Mouse (Mus musculus) limb, embryonic 15.5 days (tissue): ENCODE measurements around the gene Rnase2b. TPM values are rescaled to one million over a fixed set of nuclear protein-coding genes. Genes with fewer than 3 reads are reported as not detected.
"Not testable (repeated sequence)": the region's sequence is repeated elsewhere in the genome, so short reads cannot be mapped to it uniquely, and the experiment has no call there.

Source experiments
- ATAC-seq: fragments of 200-750 bp; cut with Nextera tagmentation; 2 replicates; pipeline ENCODE4 v1.8.0; 2017; ENCODE audit warnings: low read depth, moderate TSS enrichment; ENCODE audit not compliant: insufficient number of reproducible peaks, low FRiP score, low TSS enrichment
- H3K27ac ChIP-seq: fragments of 300-500 bp; sonication (generic); 2 replicates; pipeline ENCODE4 v1.5.1; 2015; ENCODE audit warnings: moderate library complexity, mild to moderate bottlenecking, inconsistent platforms
- H3K27me3 ChIP-seq: fragments of 300-500 bp; sonication (generic); 2 replicates; pipeline ENCODE4 v1.6.1; 2015; ENCODE audit warnings: inconsistent platforms
- H3K36me3 ChIP-seq: fragments of 300-500 bp; sonication (generic); 2 replicates; pipeline ENCODE4 v1.6.1; 2015; ENCODE audit warnings: inconsistent platforms
- H3K4me1 ChIP-seq: fragments of 300-500 bp; sonication (generic); 2 replicates; pipeline ENCODE4 v1.6.1; 2015; ENCODE audit warnings: inconsistent platforms
- H3K4me2 ChIP-seq: fragments of 300-500 bp; sonication (generic); 2 replicates; pipeline ENCODE4 v1.6.1; 2015; ENCODE audit warnings: mild to moderate bottlenecking, inconsistent platforms
- H3K4me3 ChIP-seq: fragments of 300-500 bp; sonication (generic); 2 replicates; pipeline ENCODE4 v1.5.1; 2015; ENCODE audit warnings: mild to moderate bottlenecking, inconsistent platforms
- H3K9ac ChIP-seq: fragments of 300-500 bp; sonication (generic); 2 replicates; pipeline ENCODE4 v1.6.1; 2015; ENCODE audit warnings: inconsistent platforms
- H3K9me3 ChIP-seq: fragments of 300-500 bp; sonication (generic); 2 replicates; pipeline ENCODE4 v1.6.1; 2016; ENCODE audit warnings: inconsistent platforms
- WGBS: fragments of 180-500 bp; shearing (Covaris S2); methylation state at CpG from one replicate; pipeline ENCODE4 v1.1.7; 2015; 5-methylcytosine and 5-hydroxymethylcytosine counted together
- polyA plus RNA-seq: library from polyadenylated mRNA; unstranded; fragments of >200 nt; fragmentation: Nextera tagmentation; extraction: Ambion mirVana; gene quantifications from 2 replicates; pipeline ENCODE4 v1.2.1, GENCODE M21; 2015

Gene Rnase2b
- polyA plus RNA-seq, result not detected in 2 replicates

DNA sequence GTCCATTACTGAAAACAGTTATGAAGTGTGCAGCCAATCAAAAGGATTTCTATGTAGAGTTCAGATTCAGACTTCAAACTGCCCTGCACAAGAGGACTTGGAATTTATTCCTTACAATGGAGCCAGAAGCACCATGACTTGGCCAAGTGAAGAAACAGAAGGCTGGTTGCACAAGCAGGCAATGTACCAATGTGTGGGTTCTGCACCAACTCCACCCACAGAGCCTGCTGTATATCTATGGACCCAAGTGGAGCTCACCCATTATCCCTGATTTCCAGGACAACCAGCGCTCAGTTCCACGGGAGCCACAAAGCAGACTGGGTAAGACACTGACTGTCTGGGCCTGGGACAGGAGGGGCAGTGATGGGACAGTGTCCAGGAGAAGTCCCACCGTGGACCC, at the start of gene Rnase2b:
TSS of gene Rnase2b (plus strand) at position 285 of the 400 bp plus-strand sequence.
- H3K27ac ChIP-seq, H3K27me3 ChIP-seq, H3K9ac ChIP-seq, H3K4me2 ChIP-seq, ATAC-seq, H3K4me1 ChIP-seq, H3K36me3 ChIP-seq, H3K9me3 ChIP-seq, H3K4me3 ChIP-seq: not testable (repeated sequence)
- WGBS, result 98% methylated on average over 3 of the region's 3 CpGs

DNA sequence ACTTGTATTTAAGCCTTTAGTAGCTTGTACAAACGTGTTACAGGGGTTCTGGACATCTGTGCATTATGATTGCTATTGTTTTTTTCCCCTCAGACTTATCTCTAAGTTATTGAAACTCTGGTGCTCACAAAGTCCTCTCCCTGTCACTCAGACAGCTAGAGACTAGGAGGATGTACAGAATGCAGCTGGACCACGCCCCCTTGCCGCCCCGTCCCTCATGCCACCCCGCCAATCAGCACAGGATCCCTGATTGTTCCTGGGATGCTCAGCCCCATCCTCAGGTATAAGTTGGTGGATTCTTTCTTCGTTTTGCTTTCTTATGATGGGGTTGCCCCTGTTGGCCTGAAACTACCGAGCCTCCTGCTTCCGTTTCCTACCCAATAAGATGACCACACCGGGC, 48.6 kb upstream of the Rnase2b start:
- Histone ChIP-seq H3K9me3 (no peaks in the 10 kb centered on the region), H3K4me1 (no peaks in the 10 kb centered on the region), H3K9ac (no peak overlapping the region), H3K27me3 (no peaks in the 10 kb centered on the region), H3K4me3 (no peak overlapping the region), H3K36me3 (no peaks in the 10 kb centered on the region), H3K27ac (no peak overlapping the region), H3K4me2 (no peak overlapping the region)
- 42% methylated on average over 9 of the region's 9 CpGs for WGBS
- no peak for ATAC-seq

DNA sequence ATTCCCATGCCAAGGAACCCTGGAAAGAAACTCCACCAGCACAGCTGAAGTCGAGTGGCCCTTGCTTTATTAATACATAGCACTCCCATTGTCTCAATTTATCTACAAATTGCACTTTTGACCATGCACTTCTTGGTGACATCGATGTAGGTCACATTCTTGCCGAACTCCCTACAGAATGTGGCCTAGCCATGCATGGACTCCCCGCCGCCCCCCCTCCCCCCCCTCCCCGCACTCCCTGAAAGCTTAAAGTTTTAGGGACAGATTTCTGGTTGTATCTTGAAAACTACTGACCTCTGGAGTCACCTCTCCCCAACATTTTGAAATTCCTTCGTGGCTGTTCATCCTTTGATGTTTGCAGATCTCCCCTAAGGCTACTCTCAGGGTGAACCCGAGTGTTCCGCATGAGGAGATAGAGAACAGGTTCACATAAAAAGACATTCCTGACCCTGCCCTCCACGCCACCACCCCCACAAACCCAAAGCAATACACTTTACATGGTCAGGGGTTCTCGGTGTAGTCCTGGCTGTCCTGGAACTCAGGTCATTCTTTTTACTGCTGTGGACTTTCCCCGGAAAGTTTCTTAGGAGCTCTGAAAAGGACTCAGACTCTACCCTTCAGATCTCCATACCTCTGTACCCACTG, 48.0 kb upstream of the Rnase2b start, which contains the start of gene Eddm3b:
TSS of gene Eddm3b (plus strand) at position 511 of the 645 bp plus-strand sequence.
- Histone ChIP-seq H3K4me1 (no peaks in the 10 kb centered on the region), H3K9ac (no peak within 1 kb of the TSS), H3K9me3 (no peaks in the 10 kb centered on the region), H3K27me3 (no peaks in the 10 kb centered on the region), H3K4me3 (no peak within 1 kb of the TSS), H3K27ac (no peak within 1 kb of the TSS), H3K36me3 (no peaks in the 10 kb centered on the region), H3K4me2 (no peak within 1 kb of the TSS)
- WGBS, result 44% methylated on average over 12 of the region's 12 CpGs
- no peak for ATAC-seq

DNA sequence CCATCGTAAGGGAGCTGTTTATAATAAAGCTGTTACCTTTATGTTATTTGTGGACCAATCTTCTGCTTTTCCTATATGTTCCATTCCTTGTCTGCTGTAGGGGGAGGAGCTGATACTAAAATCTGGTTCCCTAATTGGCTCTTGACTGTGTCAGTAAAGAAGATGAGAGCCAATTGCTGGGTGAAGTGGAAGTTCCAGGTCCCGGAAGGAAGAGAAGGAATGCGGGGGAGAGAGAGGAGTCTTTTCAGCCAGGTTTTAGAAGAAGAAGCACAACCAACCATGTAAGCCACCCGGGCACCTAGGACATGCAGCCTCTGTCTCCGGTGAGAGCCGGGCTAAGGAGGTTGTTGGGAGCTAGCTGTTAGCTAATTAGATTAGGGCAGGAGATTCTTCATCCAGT, 36.4 kb upstream of the Rnase2b start:
- Histone ChIP-seq H3K4me1 (no peaks in the 10 kb centered on the region), H3K4me3 (no peak overlapping the region), H3K4me2 (no peak overlapping the region), H3K9me3 (no peaks in the 10 kb centered on the region), H3K27me3 (no peaks in the 10 kb centered on the region), H3K36me3 (no peaks in the 10 kb centered on the region), H3K27ac (no peak overlapping the region), H3K9ac (no peak overlapping the region)
- ATAC-seq, result no peak
- 83% methylated on average over 6 of the region's 6 CpGs for WGBS

DNA sequence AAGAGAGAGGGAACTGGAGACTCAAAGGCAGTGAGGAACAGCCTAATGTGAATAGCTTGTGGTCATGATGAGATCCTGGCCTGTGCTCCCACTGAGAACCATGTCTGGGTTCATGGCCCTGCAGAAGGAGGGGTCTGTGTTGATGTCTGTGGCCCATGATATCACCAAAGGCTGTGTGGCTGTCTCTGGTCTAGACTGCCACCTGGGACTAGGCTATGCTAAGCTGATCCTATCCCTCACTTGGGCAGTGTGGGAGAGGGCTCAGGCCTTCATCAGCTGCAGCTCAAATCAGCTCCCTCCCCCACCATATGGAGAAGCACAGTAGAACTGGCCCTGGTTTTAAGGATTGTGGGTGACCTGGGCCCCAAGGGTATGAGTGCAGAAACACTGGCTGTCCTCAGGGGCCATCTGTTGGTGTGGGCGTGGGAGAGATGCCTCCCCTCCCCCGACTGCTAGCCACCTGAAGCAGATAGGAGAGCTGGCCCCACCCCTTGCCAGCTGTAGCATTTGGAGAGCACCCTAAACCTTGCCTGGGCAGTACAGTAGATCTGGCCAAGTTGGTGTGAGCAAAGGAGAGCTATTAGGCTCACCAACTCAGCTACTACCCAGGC, 34.3 kb upstream of the Rnase2b start:
- no peak overlapping the region for H3K9ac ChIP-seq
- no peak overlapping the region for H3K4me2 ChIP-seq
- WGBS, result 64% methylated on average over 2 of the region's 2 CpGs
- H3K36me3 ChIP-seq, result no peaks in the 10 kb centered on the region
- H3K9me3 ChIP-seq, result no peaks in the 10 kb centered on the region
- H3K27me3 ChIP-seq, result no peaks in the 10 kb centered on the region
- H3K27ac ChIP-seq, result no peak overlapping the region
- no peak overlapping the region for H3K4me3 ChIP-seq
- H3K4me1 ChIP-seq, result no peaks in the 10 kb centered on the region
- ATAC-seq, result no peak; the same call in 1 of the 2 replicates

DNA sequence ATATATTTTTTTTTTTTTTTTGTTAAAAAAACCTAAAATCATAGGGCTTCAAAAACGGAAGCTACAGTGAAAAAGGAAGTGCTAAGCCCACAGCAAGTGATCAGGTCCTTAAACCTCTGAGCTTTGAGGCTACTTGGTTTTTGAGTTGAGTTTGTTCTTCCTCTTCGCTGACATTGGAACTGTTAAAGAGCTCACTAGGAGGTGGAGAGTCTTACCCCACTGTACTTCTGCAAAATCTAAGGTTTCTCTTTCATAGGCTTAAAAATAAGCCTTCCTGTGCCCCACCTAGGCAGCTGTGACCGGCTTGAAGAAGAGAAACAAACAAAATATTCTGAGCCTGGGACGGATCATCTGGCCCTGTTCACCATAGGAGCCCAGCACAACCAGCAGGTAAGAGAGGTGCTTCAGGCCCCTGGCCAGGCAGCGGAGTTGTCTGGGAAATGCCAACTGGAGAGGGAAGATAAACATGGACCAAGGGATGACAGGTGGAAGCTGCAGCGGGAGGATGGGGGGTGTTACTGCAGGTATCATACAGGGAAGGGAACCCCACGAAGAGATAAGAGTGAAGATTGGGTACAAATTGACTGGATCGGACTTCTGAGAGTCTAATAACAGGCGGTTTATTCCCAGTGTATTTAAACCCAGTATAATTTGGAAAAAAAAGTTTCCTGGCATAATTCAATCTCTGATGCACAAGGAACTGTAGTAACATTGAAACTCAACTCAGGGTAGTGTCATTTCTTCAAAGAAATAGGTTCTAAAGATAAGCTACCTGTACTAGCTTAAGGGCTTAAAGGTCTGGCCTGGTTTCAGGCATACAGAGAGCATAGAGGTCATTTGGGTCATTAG, 33.1 kb upstream of the Rnase2b start:
- no peak overlapping the region for H3K4me2 ChIP-seq
- ATAC-seq, result no peak

DNA sequence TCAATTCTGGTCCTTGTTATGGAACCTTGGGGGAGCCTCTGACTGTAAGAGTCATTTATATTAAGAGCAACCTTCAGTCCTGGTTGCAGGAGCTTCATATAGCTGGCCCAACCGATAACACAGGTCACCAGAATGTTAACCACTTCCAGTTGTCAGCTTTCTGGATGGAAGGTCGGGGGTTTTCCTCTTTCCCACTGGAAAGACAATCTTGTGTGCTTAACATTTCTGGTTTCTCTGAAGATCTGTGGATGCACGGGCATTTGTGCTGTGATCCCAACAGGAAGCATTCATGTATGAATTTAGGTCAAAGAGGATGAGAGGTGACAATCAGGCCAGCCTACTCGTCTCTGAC, 32.5 kb upstream of the Rnase2b start:
- Histone ChIP-seq H3K27me3 (no peaks in the 10 kb centered on the region), H3K9me3 (no peaks in the 10 kb centered on the region), H3K4me3 (no peak overlapping the region), H3K27ac (no peak overlapping the region), H3K36me3 (no peaks in the 10 kb centered on the region), H3K9ac (no peak overlapping the region), H3K4me1 (no peaks in the 10 kb centered on the region), H3K4me2 (no peak overlapping the region)
- WGBS, result 56% methylated on average over 4 of the region's 4 CpGs
- ATAC-seq, result no peak

More for the DNA sequence above, 33.1 kb upstream of the Rnase2b start:
- H3K27ac ChIP-seq, result no peak overlapping the region
- H3K4me3 ChIP-seq, result no peak overlapping the region
- H3K27me3 ChIP-seq, result no peaks in the 10 kb centered on the region
- H3K36me3 ChIP-seq, result no peaks in the 10 kb centered on the region
- H3K9me3 ChIP-seq, result no peaks in the 10 kb centered on the region
- no peaks in the 10 kb centered on the region for H3K4me1 ChIP-seq
- 77% methylated on average over 9 of the region's 9 CpGs for WGBS
- H3K9ac ChIP-seq, result no peak overlapping the region

DNA sequence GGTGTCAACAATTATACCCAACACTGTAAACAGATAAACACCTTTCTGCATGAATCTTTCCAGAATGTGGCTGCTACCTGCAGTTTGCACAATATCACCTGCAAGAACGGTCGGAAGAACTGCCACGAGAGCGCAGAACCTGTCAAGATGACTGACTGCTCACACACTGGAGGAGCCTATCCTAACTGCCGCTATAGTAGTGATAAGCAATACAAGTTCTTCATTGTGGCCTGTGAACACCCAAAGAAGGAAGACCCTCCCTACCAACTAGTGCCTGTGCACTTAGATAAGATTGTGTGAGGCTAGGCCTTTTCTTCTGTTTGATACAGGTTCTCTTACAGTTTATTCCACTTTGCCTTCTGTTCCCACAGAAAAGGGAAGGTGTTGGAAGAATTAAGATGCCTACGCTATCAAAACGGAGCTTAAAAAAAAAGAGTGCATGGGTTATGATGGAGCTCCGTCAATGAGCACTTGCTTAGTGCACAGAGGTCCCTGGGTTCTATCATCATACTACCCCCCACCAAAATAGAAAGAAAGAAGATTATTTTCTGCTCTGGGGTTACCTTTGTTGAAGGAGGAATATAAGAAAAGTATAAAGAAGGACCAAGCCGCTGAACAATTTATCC, 31.6 kb upstream of the Rnase2b start:
- H3K4me2 ChIP-seq, result no peak overlapping the region
- WGBS, result 82% methylated on average over 9 of the region's 9 CpGs

DNA sequence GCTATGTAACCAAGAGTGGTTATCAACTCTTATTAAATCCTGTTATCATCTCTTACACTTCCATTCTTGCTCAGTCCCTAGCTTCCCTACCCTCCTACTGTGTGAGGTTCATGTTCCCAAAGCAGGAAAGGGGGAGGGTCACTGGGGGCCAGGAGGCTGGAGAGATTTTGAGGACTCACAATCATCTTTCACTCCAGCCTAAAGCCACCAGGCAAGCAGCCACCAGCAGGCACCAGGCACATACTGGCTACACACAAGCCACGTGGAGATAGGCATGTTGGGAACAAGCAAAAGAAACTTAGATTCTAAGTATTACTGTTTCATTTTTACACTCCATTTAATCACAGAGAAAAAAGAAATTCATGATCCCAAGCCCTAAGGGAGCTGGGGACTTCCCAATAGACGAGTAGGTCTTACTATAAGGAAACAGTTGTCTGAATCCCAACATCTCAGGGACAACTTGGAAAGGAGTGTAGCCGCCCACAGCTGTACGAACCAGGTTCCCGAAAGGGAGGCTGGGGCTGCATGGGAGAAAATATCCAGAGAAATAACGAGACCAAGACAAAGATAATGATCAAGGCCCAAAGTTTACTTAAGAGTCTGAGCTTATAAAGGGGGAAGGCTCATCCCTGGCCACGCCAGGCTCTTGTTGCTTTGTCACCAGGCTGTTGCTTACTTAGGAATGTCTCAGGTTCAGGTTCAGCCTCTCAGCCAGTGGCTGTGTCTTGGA, 30.8 kb upstream of the Rnase2b start:
- no peaks in the 10 kb centered on the region for H3K36me3 ChIP-seq
- H3K4me2 ChIP-seq, result no peak overlapping the region
- H3K27me3 ChIP-seq, result no peaks in the 10 kb centered on the region
- H3K4me3 ChIP-seq, result no peak overlapping the region
- H3K9ac ChIP-seq, result no peak overlapping the region
- no peaks in the 10 kb centered on the region for H3K4me1 ChIP-seq
- H3K27ac ChIP-seq, result no peak overlapping the region
- 79% methylated on average over 7 of the region's 7 CpGs for WGBS
- ATAC-seq, result no peak
- no peaks in the 10 kb centered on the region for H3K9me3 ChIP-seq

More for the DNA sequence above, 31.6 kb upstream of the Rnase2b start:
- no peak overlapping the region for H3K4me3 ChIP-seq
- H3K9ac ChIP-seq, result no peak overlapping the region
- no peak for ATAC-seq
- no peaks in the 10 kb centered on the region for H3K9me3 ChIP-seq
- no peak overlapping the region for H3K27ac ChIP-seq
- H3K4me1 ChIP-seq, result no peaks in the 10 kb centered on the region
- no peaks in the 10 kb centered on the region for H3K27me3 ChIP-seq
- no peaks in the 10 kb centered on the region for H3K36me3 ChIP-seq

DNA sequence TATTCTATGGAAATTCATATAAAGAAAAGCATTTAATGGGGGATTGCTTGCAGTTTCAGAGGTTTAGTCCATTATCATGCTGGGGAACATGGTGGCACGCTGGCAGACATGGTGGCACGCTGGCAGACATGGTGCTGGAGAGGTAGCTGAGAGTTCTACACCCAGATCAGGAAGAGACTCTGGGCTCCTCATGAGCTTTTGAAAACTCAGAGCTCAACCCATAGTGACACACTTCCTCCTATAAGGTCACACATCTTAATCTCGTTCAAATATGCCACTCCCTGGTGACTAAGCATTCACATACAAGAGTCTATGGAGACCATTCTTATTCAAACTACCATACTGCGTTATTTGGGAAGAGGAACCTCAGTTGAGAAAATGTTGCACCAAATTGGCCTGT, 29.7 kb upstream of the Rnase2b start:
- no peaks in the 10 kb centered on the region for H3K9me3 ChIP-seq
- no peak for ATAC-seq
- 87% methylated on average over 4 of the region's 4 CpGs for WGBS
- no peak overlapping the region for H3K4me2 ChIP-seq
- H3K4me1 ChIP-seq, result no peaks in the 10 kb centered on the region
- H3K36me3 ChIP-seq, result no peaks in the 10 kb centered on the region
- H3K4me3 ChIP-seq, result no peak overlapping the region
- no peak overlapping the region for H3K9ac ChIP-seq
- H3K27ac ChIP-seq, result no peak overlapping the region
- no peaks in the 10 kb centered on the region for H3K27me3 ChIP-seq

DNA sequence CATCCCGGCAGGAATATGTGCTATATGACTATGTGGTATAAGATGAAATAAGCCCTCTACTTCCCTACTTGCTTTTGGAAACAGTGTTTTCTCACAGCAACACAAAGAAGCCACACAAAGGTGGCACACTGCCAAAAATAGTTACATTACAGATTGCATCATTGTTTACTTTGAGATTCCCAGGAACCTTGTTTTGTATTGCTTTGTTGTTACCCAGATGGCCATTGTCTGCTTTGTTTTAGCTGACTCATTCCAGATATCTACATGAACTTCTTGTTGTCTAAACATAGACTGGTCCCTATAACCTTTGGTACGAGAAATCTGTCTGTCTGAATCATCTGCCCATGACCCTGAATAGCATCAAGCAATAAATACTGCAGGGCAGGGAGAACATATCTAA, 21.7 kb upstream of the Rnase2b start:
- Histone ChIP-seq H3K27ac (no peak overlapping the region), H3K9ac (no peak overlapping the region), H3K27me3 (no peaks in the 10 kb centered on the region), H3K9me3 (no peaks in the 10 kb centered on the region), H3K4me3 (no peak overlapping the region), H3K4me2 (no peak overlapping the region), H3K4me1 (no peaks in the 10 kb centered on the region), H3K36me3 (no peaks in the 10 kb centered on the region)
- WGBS, result 80% methylated on average over 2 of the region's 2 CpGs
- ATAC-seq, result no peak
